Mouse (Mus musculus) E14TG2a.4 (cell line): Measurements from ENCODE around the gene Mgmt.

Experiments used
- CTCF ChIP-seq: conservative IDR thresholded peaks from 2 replicates; pipeline ENCODE4 v1.5.1; 2014; ENCODE audit warnings: low read length
- NANOG ChIP-seq: IDR thresholded peaks from 2 replicates; pipeline ENCODE4 v1.6.1; 2014; ENCODE audit warnings: borderline replicate concordance, low read length, mixed read lengths
- POU5F1 ChIP-seq: IDR thresholded peaks from 2 replicates; pipeline ENCODE4 v1.6.1; 2014; ENCODE audit warnings: low read length, borderline replicate concordance

GRCm38 (mm10) chr7:137073878-137074277 lies 179.5 kb downstream of the Mgmt start:
- TF ChIP-seq CTCF (no peak), NANOG (no peak), POU5F1 (no peak)
